Mouse (Mus musculus): Measurements from ENCODE around the gene Tcirg1. TPM values are rescaled to one million over a fixed set of nuclear protein-coding genes. Genes with fewer than 3 reads are reported as not detected.

Tcirg1 gene
- polyA plus RNA-seq, 1 experiment, result 488 TPM

DNA sequence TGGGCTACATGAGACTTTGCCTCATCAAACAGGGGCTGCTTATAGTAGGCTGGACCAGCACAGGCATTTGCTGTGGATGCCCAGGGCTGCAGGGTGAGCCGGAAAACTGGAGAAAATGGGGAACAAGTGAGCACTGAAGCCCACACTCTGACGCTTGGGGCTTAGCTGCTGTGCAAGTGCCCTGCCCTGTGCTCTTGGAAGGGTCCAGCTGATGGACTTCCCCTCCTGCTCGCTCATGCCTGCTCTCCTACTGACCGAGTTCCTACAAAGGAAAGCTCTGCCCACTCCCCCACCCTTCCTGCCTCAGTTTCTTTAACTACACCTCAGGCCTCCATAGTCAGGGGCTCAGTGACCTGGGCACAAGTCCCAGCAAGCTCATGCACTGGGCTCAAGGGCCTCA is 21.1 kb upstream of the Tcirg1 start:
- Histone ChIP-seq H3K27ac (ENCODE audit: insufficient read depth, low read depth, low read length) (peak overlapping the region; percentile 90), H3K4me1 (ENCODE audit: control insufficient read depth, insufficient read depth, low read length) (peaks cover 73% of the 10 kb centered on the region), H3K4me3 (ENCODE audit: insufficient read depth, low read length) (peak overlapping the region; percentile 20; the same call in 1 of the 2 replicates)
- TF ChIP-seq POLR2A (IDR thresholded peaks at IDR 0.05; ENCODE audit: borderline replicate concordance, low read depth, low read length), result no peak
- no peak; the same call in 1 of the 2 replicates for TF ChIP-seq CTCF (IDR thresholded peaks at IDR 0.05; ENCODE audit: low read depth, low read length)

DNA sequence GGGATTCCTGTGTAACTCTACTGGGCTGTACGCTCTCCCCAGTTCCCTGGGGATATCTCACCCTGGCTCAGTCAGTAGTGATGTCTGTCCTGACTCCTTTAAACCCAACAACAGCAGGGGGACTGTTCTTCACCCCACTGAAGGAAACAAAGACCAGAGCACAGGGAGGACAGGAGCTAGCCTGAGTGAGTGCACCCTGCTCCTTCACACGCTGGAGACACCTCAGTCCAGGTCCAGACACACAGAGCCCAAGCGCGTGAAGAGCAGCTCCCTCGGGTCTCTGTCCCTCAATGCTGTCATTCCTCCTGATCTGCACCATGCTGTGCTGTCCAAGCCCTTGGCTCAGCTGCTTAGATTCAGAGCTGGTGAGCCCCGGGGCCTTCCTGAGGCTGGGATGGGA is 19.8 kb upstream of the Tcirg1 start:
- Histone ChIP-seq H3K27ac (ENCODE audit: insufficient read depth, low read depth, low read length) (peak overlapping the region; percentile 28), H3K4me1 (ENCODE audit: control insufficient read depth, insufficient read depth, low read length) (peaks cover 71% of the 10 kb centered on the region), H3K4me3 (ENCODE audit: insufficient read depth, low read length) (no peak overlapping the region)
- TF ChIP-seq CTCF (IDR thresholded peaks at IDR 0.05; ENCODE audit: low read depth, low read length), result no peak
- no peak for TF ChIP-seq POLR2A (IDR thresholded peaks at IDR 0.05; ENCODE audit: borderline replicate concordance, low read depth, low read length)

DNA sequence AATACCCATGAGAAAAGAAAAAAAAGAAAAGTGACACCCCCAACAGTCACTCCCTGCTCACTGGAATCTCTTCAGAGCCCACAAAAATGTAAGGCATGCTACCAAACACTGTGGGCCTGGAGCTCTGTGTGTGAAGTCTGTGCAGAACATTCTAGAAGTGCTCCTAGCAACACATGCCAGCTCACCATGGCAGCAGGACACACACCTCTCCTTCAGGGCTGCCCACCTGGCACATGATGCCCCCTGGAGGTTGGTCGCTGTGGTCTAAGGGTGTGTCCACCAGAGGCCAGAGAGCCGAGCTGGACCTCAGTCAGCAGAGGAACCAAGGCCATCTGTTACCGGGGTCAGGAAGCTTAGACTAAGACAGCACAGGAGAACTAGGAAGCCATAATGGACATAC is 19.3 kb upstream of the Tcirg1 start:
- Histone ChIP-seq H3K4me1 (ENCODE audit: control insufficient read depth, insufficient read depth, low read length) (peaks cover 69% of the 10 kb centered on the region), H3K4me3 (ENCODE audit: insufficient read depth, low read length) (no peak overlapping the region), H3K27ac (ENCODE audit: insufficient read depth, low read depth, low read length) (peak overlapping the region; percentile 28)
- no peak for TF ChIP-seq POLR2A (IDR thresholded peaks at IDR 0.05; ENCODE audit: borderline replicate concordance, low read depth, low read length)
- TF ChIP-seq CTCF (IDR thresholded peaks at IDR 0.05; ENCODE audit: low read depth, low read length), result no peak

DNA sequence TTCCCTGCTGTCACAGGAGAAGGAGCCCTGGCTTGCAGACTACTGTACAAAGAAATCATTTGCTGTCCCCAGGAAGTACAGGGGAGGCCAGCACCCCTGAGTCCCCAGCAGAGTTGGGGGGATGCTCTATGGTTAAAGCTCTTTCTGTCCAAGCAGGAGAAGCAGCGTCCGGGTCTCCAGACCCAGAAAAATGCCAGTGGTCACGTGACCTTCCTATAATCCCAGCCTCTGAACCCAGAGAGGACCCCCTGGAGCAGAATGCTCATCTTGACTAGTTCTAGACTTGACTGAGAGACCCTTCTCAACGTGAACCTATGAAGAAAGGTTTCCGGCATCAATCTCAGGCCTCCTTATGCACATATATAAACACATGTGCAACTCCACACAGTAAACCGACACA is 18.9 kb upstream of the Tcirg1 start:
- TF ChIP-seq POLR2A (IDR thresholded peaks at IDR 0.05; ENCODE audit: borderline replicate concordance, low read depth, low read length), result no peak
- no peak for TF ChIP-seq CTCF (IDR thresholded peaks at IDR 0.05; ENCODE audit: low read depth, low read length)
- Histone ChIP-seq H3K4me1 (ENCODE audit: control insufficient read depth, insufficient read depth, low read length) (peaks cover 66% of the 10 kb centered on the region), H3K27ac (ENCODE audit: insufficient read depth, low read depth, low read length) (no peak overlapping the region), H3K4me3 (ENCODE audit: insufficient read depth, low read length) (no peak overlapping the region)

DNA sequence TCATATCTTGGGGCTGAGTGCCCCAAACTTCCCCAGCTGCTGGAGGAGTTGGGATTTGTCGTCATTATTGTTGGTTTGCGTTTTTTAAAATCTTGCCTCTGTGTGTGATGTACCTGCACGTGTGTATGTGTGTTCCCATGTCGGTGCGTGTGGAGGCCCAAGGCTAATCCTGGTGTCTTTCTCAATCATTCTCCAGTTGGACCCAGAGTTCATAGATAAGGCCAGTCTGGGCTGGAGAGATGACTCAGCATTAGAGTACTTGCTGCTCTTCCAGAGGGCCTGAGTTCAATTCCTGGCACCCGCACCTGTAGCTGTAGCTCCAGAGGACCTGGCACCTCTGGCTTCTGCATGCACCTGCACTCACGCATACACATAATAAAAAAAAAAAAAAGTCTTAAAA is 17.9 kb upstream of the Tcirg1 start:
- TF ChIP-seq POLR2A (IDR thresholded peaks at IDR 0.05; ENCODE audit: borderline replicate concordance, low read depth, low read length) (no peak), CTCF (IDR thresholded peaks at IDR 0.05; ENCODE audit: low read depth, low read length) (no peak)
- peaks cover 63% of the 10 kb centered on the region for H3K4me1 ChIP-seq (ENCODE audit: control insufficient read depth, insufficient read depth, low read length)
- peak overlapping the region; percentile 89 for H3K27ac ChIP-seq (ENCODE audit: insufficient read depth, low read depth, low read length)
- H3K4me3 ChIP-seq (ENCODE audit: insufficient read depth, low read length), result no peak overlapping the region

DNA sequence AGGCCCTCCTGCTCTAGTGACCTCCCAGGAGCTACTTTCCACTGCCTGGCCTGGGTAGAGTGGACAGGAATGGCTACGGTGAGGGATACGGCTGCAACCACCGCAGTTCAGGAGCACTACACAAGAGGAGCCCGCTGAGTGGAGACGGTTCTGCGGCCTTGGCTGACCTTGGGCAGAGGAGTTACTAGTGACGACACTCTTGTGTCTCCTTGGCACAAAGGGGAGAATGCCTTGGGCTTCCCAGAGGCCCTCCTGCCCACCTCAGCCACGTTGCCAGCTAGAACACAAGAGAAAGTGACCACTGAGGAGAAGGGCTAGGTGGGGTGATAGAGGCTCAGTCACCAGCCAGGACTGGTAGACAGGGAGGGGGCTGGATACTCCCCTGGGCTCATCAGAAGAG is 17.3 kb upstream of the Tcirg1 start:
- H3K4me1 ChIP-seq (ENCODE audit: control insufficient read depth, insufficient read depth, low read length), result peaks cover 63% of the 10 kb centered on the region
- no peak overlapping the region for H3K4me3 ChIP-seq (ENCODE audit: insufficient read depth, low read length)
- peak overlapping the region; percentile 89 for H3K27ac ChIP-seq (ENCODE audit: insufficient read depth, low read depth, low read length)
- TF ChIP-seq POLR2A (IDR thresholded peaks at IDR 0.05; ENCODE audit: borderline replicate concordance, low read depth, low read length) (no peak), CTCF (IDR thresholded peaks at IDR 0.05; ENCODE audit: low read depth, low read length) (no peak)

DNA sequence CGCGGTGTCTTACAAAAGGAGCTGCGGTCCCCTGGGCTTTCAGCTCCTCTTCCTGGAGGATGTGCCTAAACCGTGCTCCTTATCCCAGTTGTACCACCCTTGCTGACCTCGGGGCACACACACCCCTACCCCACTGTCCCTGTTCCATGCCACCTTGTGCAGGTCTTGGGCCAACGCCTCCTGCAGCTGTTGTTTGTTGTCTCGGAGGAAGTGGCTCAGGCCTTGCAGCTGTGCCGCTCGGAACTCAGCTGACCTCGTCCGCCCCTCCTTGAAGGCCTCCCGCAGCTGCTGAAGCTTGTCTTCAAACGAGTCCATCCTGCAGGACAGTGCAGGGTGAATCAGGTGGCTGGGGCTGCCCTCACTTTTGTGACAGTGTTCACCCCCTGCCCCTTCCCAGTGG is 16.7 kb upstream of the Tcirg1 start:
- no peak for TF ChIP-seq CTCF (IDR thresholded peaks at IDR 0.05; ENCODE audit: low read depth, low read length)
- TF ChIP-seq POLR2A (IDR thresholded peaks at IDR 0.05; ENCODE audit: borderline replicate concordance, low read depth, low read length), result no peak
- H3K4me3 ChIP-seq (ENCODE audit: insufficient read depth, low read length), result no peak overlapping the region
- H3K4me1 ChIP-seq (ENCODE audit: control insufficient read depth, insufficient read depth, low read length), result peaks cover 60% of the 10 kb centered on the region
- peak overlapping the region; percentile 89 for H3K27ac ChIP-seq (ENCODE audit: insufficient read depth, low read depth, low read length)

DNA sequence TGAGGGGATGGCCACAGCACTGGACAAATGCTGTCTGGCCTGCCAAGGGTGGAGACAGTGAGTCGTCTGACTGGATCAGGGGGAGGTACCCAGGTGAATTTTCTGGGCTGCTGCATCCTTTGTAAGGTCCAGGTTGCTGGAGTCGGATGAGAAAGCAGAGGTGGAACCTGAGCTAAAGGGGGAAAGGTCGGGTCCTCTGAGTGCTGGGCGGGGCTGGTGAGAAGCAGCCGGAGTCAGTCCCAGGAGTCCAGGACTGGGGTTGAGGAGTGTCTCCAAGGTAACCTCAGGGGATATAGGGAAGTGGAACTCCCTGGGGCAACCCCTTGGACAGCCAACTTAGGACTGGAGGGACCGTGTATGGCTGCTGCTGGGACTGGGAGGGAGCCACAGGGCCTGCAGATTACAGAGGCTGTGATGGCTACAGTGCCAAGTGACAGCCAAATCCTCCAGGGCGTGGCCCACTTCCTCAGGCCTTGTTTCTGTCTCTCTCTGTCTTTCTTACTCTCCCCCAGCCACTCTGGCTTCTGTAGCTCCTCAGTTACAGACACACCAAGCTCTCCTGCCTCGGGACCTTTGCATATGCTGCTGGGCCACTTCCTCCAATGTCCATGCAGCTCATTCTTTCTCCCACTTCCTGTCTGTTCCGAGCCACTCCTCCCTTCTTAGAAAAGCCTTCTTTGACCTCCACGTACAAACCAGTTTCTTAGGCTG is 15.9 kb upstream of the Tcirg1 start:
- Histone ChIP-seq H3K27ac (ENCODE audit: insufficient read depth, low read depth, low read length) (peak overlapping the region; percentile 89), H3K4me3 (ENCODE audit: insufficient read depth, low read length) (no peak overlapping the region), H3K4me1 (ENCODE audit: control insufficient read depth, insufficient read depth, low read length) (peaks cover 55% of the 10 kb centered on the region)
- TF ChIP-seq POLR2A (IDR thresholded peaks at IDR 0.05; ENCODE audit: borderline replicate concordance, low read depth, low read length) (no peak), CTCF (IDR thresholded peaks at IDR 0.05; ENCODE audit: low read depth, low read length) (no peak; the same call in 1 of the 2 replicates)

DNA sequence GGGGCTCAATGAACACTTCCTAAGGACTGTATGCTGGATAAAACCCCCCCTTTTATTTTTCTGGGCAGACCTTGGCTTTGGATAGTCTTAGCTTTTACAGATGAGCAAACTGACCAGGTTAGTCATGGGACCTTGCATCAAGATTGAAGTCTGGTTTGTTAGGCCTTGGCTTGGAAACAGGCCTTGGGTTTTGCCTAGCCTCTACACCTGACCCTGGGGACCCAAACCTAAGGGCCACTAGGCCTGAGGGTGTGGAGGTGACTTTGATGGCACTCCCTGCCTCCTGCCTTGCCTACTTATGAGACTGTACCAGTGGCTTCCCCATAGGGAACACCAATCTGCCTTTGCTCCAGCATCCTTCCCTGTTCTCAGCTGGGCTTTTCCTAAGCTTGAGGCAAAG is 13.0 kb upstream of the Tcirg1 start:
- no peak for TF ChIP-seq CTCF (IDR thresholded peaks at IDR 0.05; ENCODE audit: low read depth, low read length)
- TF ChIP-seq POLR2A (IDR thresholded peaks at IDR 0.05; ENCODE audit: borderline replicate concordance, low read depth, low read length), result no peak
- H3K4me1 ChIP-seq (ENCODE audit: control insufficient read depth, insufficient read depth, low read length), result peaks cover 40% of the 10 kb centered on the region
- no peak overlapping the region for H3K4me3 ChIP-seq (ENCODE audit: insufficient read depth, low read length)
- no peak overlapping the region for H3K27ac ChIP-seq (ENCODE audit: insufficient read depth, low read depth, low read length)

DNA sequence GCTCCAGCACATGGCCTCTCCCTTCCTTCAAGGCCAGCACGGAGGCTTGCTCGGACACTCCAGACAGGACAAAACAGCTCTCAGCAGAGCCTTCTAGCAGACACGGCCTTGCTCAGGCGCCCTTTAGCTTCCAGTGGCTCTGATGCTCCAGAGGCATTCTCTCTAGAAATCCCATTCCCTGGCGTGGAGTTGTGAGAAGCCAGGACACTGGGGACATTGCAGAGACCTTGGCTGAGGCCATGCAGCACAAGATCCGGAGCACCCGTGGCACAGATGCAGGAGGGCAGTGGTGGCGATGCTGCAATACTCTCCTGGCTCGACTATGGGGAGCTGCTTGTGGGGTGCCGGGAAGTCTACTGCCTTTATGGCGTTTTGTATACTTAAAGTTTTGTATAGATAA is 9.8 kb upstream of the Tcirg1 start:
- TF ChIP-seq POLR2A (IDR thresholded peaks at IDR 0.05; ENCODE audit: borderline replicate concordance, low read depth, low read length) (no peak), CTCF (IDR thresholded peaks at IDR 0.05; ENCODE audit: low read depth, low read length) (no peak)
- H3K27ac ChIP-seq (ENCODE audit: insufficient read depth, low read depth, low read length), result 0 out of 2 replicates have a peak overlapping the region, but pooled peaks have one; percentile 0
- no peak overlapping the region for H3K4me3 ChIP-seq (ENCODE audit: insufficient read depth, low read length)
- H3K4me1 ChIP-seq (ENCODE audit: control insufficient read depth, insufficient read depth, low read length), result peaks cover 27% of the 10 kb centered on the region
